Mouse (Mus musculus) left cerebral cortex, adult 11 months (tissue): ENCODE results near the gene Mt3.
A peak's percentile ranks its signal among the peaks of the same experiment; 100 is the strongest.
"Not testable (repeated sequence)": the region's sequence is repeated elsewhere in the genome, so short reads cannot be mapped to it uniquely, and the experiment has no call there.

Experiments used
- DNase-seq: peaks from one replicate; pipeline ENCODE4 v3.0.0; 2022; ENCODE audit warnings: low spot score

Mt3 gene

DNA sequence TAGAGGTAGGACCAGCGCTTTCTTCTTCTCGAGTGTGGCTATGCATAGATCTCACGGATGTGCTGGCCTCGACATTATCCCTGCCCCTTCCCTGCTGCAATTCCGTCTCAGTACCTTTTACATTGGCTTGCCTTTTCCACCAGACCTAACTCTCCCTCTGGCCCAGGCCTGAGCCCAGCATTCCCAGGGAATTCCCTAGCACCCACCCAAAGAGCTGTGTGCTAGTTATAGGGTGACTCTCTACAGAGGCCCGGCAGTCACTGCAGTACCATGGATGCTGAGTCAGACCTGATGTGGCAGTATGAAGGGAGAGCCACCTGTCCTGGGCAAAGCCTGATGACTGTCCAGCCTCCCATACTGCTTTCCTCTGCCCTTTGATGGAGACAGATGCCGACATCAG lies 1.0 kb downstream of the Mt3 start:
- no peak for DNase-seq

DNA sequence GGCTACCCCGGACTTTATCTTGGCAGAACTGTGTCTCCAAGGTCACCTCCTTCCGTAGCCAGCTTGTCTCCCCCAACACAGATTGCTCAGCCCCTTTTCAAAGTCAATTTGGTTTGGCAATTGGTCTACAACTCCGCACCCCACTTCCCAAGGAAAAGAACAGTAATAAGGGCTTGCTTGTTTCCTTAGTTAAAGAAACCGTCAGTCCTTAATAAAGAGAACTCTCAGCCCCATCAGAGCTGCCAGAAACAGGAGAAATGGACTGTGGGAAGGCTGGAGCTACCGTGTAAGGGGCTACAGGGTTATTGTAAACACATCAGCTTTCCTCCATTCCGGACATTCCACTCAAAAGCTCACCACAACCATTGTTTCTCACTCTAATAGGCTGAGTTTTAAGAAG lies 2.1 kb downstream of the Mt3 start:
- DNase-seq, result no peak

- DNase-seq, result no peak
These were observed 3.7 kb downstream of the Mt3 start for GRCm38 (mm10) chr8:94156092-94156491.

DNA sequence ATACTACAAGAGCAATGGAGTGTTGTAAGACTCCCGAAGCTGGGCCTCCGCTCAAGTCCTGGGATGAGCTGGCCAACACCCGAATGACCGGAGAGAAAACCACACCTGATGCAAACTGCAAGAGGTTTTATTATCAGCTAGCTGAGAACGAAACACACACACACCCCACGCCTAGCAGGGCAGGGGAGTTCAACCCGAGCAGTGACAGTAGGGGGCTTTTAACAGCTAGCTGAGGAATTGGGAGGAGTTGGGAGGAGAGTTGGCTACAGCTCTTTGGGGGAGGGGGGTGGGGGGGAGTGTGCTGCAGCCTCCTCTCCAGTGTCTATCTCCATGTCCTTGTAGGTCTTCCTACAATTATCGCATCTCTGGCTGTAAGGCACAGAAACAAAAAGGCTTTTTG lies 13.4 kb downstream of the Mt3 start:
- DNase-seq, result not testable (repeated sequence)

DNA sequence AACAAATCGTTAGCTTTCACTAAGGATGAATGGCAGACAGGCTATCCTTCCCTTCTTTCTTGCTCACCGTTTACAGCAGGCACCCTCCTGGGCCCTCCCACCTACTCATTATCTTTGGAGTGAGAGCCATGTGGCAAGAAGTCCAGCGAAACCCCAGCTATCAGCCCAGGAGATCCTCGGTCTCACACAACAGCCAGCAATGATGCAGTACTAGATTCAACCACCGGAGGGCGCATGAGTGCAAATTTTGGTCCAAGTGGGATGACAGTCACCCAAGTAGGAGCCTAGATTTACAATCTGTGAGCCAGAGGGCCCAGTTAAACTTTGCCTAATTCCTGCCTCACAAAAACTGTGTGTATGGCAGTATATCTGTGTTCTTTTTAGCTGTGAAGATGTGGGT lies 14.8 kb downstream of the Mt3 start:
- peak; percentile 86 for DNase-seq

DNA sequence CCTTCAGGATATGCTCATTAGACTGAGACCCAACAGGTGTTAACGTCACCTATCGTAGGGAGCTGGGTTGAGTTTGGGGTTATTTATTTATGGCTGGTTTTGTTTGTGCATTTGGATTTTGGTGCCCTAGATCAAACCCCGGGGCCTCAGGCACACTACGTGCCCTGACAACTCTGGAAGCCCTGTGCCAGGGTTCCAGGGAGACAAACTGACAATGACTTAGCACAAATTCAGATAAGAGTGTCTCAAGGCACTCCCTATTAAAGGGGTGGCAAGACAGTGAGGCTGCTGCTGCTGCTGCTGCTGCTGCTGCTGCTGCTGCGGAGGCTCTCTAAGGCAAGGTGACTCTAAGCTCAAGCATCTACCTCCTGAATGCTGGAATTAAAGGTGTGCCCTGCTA lies 17.1 kb downstream of the Mt3 start:
- DNase-seq, result no peak

DNA sequence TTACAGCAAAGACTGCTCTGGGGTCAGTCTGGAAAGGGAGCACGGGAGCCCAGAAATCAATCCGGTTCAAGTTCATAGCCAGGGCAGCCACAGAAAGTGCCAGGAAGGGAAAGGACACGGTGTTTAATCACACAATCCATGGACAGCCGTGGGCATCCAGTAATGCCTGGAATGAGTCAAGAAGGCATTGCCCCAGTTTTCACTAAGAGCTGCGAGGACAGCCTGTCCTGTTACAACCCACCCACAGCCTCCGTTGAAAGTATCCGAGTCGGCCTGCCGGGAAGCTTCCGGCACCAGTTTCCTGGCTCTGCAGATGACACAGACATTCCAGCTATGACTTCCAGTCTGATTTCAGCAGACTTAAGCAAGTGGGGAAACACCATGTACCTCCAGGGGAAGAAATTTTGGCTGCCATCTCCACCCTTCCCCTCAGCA lies 18.9 kb downstream of the Mt3 start:
- DNase-seq, result no peak

DNA sequence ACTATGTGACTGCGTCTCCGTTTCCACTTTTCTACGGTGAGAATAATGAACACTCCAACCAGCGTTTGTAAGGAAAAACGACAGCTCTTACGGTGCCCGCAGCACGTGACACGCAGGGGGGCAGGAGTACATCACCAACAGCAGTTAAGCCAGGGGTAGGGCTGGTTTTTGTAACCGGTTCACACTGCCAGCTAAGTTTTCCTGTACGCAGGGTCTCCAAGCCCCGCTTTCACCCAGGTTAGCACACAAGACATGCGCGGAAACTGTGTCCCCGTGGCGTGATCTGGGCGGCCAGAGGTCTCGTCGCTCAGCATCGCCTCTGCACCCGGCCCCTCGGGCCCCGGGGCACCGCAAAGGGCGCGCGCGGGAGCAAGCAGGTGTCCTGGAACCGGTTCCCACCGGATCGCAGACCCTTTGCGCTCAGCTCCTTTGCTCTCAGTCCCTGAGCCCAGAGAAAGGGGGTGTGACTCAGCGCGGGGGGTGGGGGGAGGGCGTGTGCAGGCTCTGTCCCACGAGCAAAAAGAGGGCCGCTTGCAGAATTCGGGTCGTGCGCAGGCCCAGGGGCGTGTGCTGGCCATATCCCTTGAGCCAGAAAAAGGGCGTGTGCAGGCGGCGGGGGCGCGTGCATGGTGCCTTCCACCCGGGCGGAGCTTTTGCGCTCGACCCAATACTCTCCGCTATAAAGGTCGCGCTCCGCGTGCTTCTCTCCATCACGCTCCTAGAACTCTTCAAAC lies 19.8 kb downstream of the Mt3 start, which contains the start of gene Mt2:
Mt2 (plus strand) TSS at position 590 of the 734 bp plus-strand sequence.
- DNase-seq, result no peak

DNA sequence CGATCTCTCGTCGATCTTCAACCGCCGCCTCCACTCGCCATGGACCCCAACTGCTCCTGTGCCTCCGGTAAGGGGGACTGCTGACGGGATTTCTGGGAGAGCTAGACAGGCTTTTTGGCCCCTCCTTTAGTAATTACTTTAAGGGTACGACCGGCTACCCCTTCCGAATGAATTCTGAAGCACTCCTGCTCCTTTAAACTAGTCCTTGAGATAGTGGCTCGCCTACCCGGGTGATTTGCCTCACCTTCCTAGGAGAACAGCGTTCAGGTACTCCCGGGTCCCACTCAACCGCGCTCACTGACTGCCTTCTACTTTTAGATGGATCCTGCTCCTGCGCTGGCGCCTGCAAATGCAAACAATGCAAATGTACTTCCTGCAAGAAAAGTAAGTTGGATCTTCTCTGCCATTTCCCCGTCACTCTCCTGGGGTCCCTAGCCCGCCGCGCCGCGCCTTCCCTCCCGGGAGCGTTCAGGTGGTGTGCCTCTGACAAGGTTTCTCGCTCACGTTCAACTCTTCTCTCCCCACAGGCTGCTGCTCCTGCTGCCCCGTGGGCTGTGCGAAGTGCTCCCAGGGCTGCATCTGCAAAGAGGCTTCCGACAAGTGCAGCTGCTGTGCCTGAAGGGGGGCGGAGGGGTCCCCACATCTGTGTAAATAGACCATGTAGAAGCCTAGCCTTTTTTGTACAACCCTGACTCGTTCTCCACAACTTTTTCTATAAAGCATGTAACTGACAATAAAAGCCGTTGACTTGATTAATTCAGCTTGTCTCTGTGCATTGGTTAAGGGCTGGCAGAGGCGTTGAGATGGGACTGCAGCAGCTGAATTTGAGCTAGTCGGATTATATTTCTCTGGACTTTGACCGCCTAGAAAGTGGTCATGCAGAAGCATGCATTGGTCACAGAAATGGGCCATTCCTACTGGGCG lies 20.7 kb downstream of the Mt3 start:
- DNase-seq, result no peak

GRCm38 (mm10) chr8:94173848-94174403 lies 21.5 kb downstream of the Mt3 start:
- DNase-seq, result no peak

- no peak for DNase-seq
These were observed 22.3 kb downstream of the Mt3 start for GRCm38 (mm10) chr8:94174619-94175213.

DNA sequence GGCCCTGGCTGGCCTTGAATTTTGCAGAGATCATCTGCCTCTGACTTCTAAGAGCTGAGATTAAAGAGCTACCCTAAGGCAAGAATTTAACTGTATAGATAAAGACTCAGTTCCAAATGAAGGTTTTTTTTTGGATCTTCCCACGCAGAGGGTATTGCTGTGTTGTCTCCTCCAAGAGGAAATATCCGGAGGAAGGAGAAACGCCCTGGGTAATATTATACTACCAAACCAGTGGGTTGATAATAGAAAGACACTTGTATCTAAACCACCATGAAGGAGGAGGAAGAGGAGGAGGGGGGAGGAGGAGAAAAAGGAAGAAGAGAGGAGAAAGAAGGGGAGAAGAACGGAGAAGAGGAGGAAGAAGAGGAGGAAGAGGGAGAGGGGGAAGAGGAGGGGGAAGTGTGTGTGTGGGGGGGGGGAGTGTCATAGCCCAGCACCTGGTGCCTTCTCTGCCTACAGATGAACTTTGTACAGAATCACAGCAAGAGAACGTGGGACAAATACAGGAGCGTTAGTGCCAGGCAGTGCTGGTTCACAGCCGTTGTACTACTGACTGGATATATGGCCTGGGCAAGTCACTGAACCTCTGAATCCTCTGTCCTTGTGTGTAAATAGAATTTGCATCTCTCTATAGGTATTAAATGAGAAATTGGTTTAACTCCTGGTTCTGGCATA lies 25.4 kb downstream of the Mt3 start:
- DNase-seq, result no peak

- peak; percentile 86 for DNase-seq
These were observed 26.7 kb downstream of the Mt3 start, which contains the start of gene Mt1 for GRCm38 (mm10) chr8:94178857-94179712. Gene Mt1, plus strand, starts transcription at chr8:94179082.

GRCm38 (mm10) chr8:94179713-94180560 lies 27.5 kb downstream of the Mt3 start:
- DNase-seq, result no peak

DNA sequence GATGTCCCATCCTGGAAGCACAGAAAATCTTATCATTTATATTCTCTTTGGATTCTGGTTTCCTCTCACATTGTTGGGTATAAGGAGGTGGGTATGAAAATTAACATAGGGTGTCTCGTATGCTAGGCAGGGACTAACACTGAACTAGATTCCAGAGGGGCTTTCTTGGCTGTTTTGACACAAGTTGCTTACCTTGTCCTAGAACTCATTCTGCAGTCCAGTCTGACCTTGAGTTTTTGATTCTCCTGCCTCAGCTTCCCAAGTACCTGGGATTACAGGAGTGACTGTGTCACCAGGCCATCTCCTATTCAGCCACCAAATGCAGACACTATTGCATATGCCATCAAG lies 28.1 kb downstream of the Mt3 start:
- no peak for DNase-seq

GRCm38 (mm10) chr8:94182055-94182929 lies 29.9 kb downstream of the Mt3 start:
- no peak for DNase-seq

DNA sequence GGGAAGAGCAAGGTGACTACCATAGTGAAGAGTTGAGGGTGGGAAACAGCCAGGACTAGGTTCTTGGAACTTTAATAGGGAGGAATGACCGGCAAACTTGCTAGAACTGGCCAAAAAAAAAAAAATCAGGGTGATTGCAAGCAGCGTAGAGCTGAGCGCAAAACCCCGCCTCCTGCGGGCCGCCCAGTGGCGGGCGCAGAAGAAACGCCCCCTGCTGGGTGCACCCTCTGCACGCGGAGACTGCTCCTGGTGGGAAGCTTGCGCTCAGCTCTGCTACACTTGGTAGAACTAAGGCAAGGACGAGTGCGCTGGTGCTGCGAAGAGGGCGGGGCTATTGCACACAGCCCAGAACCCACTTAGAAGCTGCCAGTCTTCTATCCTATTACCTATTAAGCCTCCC lies 30.7 kb downstream of the Mt3 start:
- no peak for DNase-seq

DNA sequence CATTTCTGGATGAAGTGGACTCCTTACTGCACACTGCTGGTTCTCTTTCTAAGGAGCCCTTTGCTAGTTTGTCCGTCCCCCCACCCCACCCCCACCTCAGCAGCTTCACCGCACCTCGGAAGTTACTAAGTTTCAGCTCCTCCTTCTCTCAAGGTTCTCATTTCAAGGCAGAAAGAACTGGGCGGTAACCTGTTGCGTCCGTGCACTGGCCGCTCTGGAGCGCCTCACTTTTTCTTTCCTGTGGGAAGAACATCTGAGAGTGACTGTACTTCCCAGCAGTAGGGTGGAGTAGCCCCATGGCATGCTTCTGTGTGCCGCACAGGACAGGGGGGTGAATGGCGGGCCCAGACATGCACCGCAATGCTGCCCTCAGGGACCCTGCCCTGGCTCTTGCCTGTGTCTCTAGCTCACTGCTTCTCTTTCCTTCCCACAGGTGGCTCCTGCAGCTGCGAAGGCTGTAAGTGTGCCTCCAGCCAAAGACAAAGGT lies 32.0 kb downstream of the Mt3 start:
- DNase-seq, result no peak

- DNase-seq, result no peak
These were observed 33.4 kb downstream of the Mt3 start for GRCm38 (mm10) chr8:94185791-94186190.
